Mouse (Mus musculus) v-Abl transformed pro-B cells (cell line): ENCODE measurements at regions not wholly inside any gene's neighbourhood (a gene's known extent, or its start where the extent isn't known, plus 50 kb on each side); places are given as distances from the start of the nearest gene placed in this dataset.

Experiments used
- in situ Hi-C, 2 experiments: fragments of 400-800 bp; cut with MboI; formaldehyde crosslinking; loops; one replicate each; pipeline ENCODE4 v1.15.1; 2025; ENCODE audit not compliant: unreplicated experiment in 2 of 2

- in situ Hi-C loops: loop anchor here in 1 of 2 experiments (10.0 kb wide), 2 partner anchors 1749 to 1959 kb away; no protein-coding TSS in a partner anchor
These were observed 75.6 kb upstream of the Fbxl17 start for GRCm38 (mm10) chr17:63575316-63576007.

- in situ Hi-C loops: no loop called here
These were observed 83.1 kb upstream of the Fbxl17 start for GRCm38 (mm10) chr17:63582870-63583269.

- in situ Hi-C loops: no loop called here
These were observed 107.4 kb upstream of the Fbxl17 start for GRCm38 (mm10) chr17:63607021-63607751.

- in situ Hi-C loops: no loop called here
These were observed 122.9 kb upstream of the Fbxl17 start for GRCm38 (mm10) chr17:63622726-63623125.

DNA sequence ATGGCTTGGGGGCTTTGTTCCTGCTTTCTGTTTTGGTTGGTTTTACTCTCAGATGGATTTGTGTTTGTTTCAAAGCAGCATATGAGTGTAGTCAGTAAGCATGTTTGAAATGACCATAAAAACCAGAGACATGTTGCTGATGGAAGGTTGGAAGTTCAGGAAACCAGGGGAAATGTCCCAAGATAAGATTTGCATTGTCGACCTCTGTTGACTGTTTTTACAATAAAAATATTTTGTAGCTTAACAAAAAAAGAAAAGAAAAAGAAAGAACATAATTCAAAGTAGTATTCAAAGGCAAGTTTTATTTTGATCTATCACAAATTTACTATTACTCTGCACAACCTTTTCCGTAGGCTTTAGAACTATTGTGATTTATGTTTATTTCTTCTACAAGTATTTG, 137.8 kb upstream of the Fbxl17 start:
- in situ Hi-C loops: no loop called here

DNA sequence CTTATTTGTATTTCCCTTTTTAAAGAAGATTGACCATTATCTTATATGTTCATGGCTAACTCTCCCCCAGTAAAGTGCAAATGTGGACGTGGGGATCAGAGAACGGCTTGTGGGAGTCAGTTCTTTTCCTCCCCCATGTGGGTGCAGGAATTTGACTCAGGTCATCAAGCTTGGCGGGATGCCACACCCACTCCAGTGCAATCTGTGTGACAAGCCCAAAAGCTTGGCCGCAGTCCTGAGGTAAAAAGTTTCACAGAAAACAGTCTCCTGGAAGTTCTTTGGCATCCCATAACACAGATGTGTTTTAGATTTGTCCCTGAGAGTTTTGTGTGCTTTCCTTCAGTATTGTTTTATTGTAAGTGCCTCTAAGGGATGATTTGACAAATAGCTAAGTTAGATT, 144.6 kb upstream of the Fbxl17 start:
- in situ Hi-C loops: no loop called here

DNA sequence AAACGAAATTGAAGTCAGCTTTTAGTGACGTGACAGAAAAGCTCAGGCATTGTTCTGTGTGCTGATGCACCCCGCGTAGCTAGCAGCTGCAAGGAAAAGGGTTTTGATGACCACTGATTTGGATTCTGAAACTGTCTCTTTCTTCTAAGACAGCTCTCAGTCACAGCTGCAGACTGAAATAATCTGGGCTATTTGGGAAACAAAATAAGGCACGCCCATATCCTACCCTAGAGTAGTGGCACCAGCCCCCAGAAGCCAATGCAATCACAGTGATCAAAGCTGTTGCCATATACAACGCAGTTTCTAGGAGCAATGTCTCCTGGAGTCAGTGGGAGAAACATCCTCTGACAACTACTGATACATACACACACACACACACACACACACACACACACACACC, 157.9 kb upstream of the Fbxl17 start:
- in situ Hi-C loops: no loop called here

- in situ Hi-C loops: no loop called here
These were observed 161.1 kb upstream of the Fbxl17 start for GRCm38 (mm10) chr17:63660841-63661481.

- in situ Hi-C loops: no loop called here
These were observed 161.8 kb upstream of the Fbxl17 start for GRCm38 (mm10) chr17:63661584-63661983.

- in situ Hi-C loops: no loop called here
These were observed 162.4 kb upstream of the Fbxl17 start for GRCm38 (mm10) chr17:63662251-63662650.

GRCm38 (mm10) chr17:63676791-63677190, 177.0 kb upstream of the Fbxl17 start:
- in situ Hi-C loops: no loop called here

- in situ Hi-C loops: no loop called here
These were observed 178.3 kb upstream of the Fbxl17 start for GRCm38 (mm10) chr17:63677996-63678657.

DNA sequence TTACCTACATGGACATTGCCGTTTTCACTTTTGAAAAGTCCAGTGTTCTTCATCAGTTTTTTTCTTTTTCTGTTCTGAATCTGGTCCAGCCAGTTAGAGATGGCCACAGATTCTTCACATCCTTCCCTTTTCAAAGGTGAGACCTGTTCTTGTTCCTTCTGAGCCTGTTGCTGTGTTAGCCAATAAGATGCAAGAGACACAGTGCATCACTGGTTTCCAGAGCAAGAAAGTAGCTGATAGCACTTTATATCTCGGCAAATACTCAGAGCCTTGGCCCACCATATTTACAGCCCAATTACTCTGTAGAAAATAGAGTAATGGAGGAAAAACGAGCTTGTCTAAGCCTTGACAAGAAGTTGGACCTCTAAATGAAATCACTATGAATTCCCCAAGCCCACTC, 180.7 kb upstream of the Fbxl17 start:
- in situ Hi-C loops: no loop called here

- in situ Hi-C loops: no loop called here
These were observed 179.5 kb upstream of the Fer start for GRCm38 (mm10) chr17:63683345-63683744.

DNA sequence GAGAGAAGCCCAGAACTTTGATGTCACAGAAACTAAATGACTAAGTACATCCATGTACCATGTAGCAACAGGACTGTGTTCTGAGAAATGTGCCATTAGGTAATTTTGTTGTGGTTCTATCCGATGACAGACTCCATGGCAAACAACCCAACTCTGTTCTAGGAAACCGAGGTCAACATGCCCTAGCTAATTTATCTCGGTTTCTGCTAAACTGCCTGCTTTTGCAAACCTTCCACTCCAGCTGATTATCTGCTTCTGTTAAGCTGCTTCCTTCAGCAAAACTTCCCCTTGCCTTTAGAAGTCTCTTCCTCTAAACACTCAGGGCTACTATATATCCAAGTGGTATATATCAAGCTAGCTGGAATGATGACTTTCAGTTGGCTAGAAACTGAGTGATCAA, 178.8 kb upstream of the Fer start:
- in situ Hi-C loops: no loop called here

- in situ Hi-C loops: no loop called here
These were observed 176.9 kb upstream of the Fer start for GRCm38 (mm10) chr17:63685956-63686355.

GRCm38 (mm10) chr17:63686361-63686760, 176.5 kb upstream of the Fer start:
- in situ Hi-C loops: no loop called here

GRCm38 (mm10) chr17:63689291-63689690, 173.6 kb upstream of the Fer start:
- in situ Hi-C loops: no loop called here

DNA sequence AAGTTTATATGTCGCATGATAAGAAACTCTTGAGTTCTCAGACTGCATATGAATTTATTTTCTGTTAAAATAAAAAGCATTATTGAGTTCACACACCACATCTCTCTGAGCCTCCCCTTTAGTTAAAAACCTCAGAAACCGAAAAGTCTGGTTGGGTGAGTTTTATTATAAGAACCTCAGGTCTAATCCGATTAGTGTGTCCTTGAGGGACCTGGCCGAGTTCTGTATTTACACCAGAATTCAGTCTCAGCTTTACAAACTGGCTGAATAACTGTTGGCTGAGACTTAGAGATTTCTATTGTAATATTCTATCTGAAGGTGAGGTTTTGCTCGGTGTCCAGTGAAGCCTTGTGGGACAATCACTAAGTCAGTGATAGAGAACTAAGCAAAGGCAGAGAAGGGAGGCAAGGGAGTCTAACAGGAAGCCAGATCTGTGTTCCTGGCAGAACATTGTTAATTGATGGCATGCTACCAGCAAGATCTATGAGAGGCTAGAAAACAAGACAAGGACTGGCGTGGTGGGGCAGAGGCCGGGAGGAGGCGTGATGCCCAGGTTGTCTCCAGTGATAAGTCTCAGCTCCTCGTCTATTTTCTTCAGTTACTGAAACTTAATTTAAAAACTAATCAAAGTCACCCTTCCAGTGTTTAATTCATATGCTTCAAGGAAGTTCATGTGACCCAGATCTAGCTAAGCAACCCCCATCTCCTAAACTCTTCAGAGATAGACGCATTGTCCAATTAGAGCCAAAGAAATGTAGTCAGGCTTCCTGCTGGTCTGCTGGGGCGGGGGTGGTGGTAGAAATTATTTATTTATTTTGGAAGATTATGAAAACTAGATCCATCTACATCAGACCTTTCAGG, 171.8 kb upstream of the Fer start:
- in situ Hi-C loops: no loop called here

GRCm38 (mm10) chr17:63691690-63691968, 171.2 kb upstream of the Fer start:
- in situ Hi-C loops: no loop called here
